Mouse (Mus musculus): ENCODE results near the gene Tmem151a. TPM values are rescaled to one million over a fixed set of nuclear protein-coding genes. Genes with fewer than 3 reads are reported as not detected.

Gene Tmem151a
- polyA plus RNA-seq, 1 experiment from 2014 or later: 2.3 TPM

- WGBS: 55% methylated on average over 6 of the region's 6 CpGs
- H3K4me3 ChIP-seq (replicated peaks): no peak overlapping the region
- H3K36me3 ChIP-seq: no peaks in the 10 kb centered on the region
- H3K4me2 ChIP-seq (replicated peaks): no peak overlapping the region
- peaks cover 63% of the 10 kb centered on the region for H3K4me1 ChIP-seq
- H3K9me3 ChIP-seq (replicated peaks): no peaks in the 10 kb centered on the region
- H3K27me3 ChIP-seq: no peaks in the 10 kb centered on the region
- no peak for ATAC-seq (ENCODE audit: insufficient number of reproducible peaks, low FRiP score, low TSS enrichment, low read depth)
- H3K9ac ChIP-seq: no peak overlapping the region
- H3K27ac ChIP-seq (replicated peaks): no peak overlapping the region
Measured at GRCm38 (mm10) chr19:5062446-5062845, 22.9 kb downstream of the Tmem151a start.

- peaks cover 59% of the 10 kb centered on the region for H3K4me1 ChIP-seq
Measured at GRCm38 (mm10) chr19:5062041-5062440, 23.3 kb downstream of the Tmem151a start.

GRCm38 (mm10) chr19:5060365-5061330 is 24.7 kb downstream of the Tmem151a start:
- Histone ChIP-seq H3K4me1 (peaks cover 65% of the 10 kb centered on the region), H3K27ac (replicated peaks) (peak overlapping the region; percentile 81), H3K36me3 (no peaks in the 10 kb centered on the region), H3K4me2 (replicated peaks) (no peak overlapping the region; the same call in 1 of the 2 replicates), H3K4me3 (replicated peaks) (no peak overlapping the region), H3K9me3 (replicated peaks) (no peaks in the 10 kb centered on the region), H3K9ac (no peak overlapping the region), H3K27me3 (no peaks in the 10 kb centered on the region)
- WGBS: 38% methylated on average over 5 of the region's 5 CpGs
- peak; percentile 45; the same call in 1 of the 2 replicates for ATAC-seq (ENCODE audit: insufficient number of reproducible peaks, low FRiP score, low TSS enrichment, low read depth)

More at GRCm38 (mm10) chr19:5062041-5062440, 23.3 kb downstream of the Tmem151a start:
- Histone ChIP-seq H3K9ac (no peak overlapping the region), H3K4me2 (replicated peaks) (no peak overlapping the region), H3K27me3 (no peaks in the 10 kb centered on the region), H3K4me3 (replicated peaks) (no peak overlapping the region), H3K27ac (replicated peaks) (no peak overlapping the region), H3K9me3 (replicated peaks) (no peaks in the 10 kb centered on the region), H3K36me3 (no peaks in the 10 kb centered on the region)
- no peak for ATAC-seq (ENCODE audit: insufficient number of reproducible peaks, low FRiP score, low TSS enrichment, low read depth)
- WGBS: 81% methylated on average over 5 of the region's 5 CpGs

- peak; percentile 16; the same call in 1 of the 2 replicates for ATAC-seq (ENCODE audit: insufficient number of reproducible peaks, low FRiP score, low TSS enrichment, low read depth)
- H3K4me1 ChIP-seq: peaks cover 52% of the 10 kb centered on the region
- 23% methylated on average over 10 of the region's 10 CpGs for WGBS
Measured at GRCm38 (mm10) chr19:5058801-5059771, 26.2 kb downstream of the Tmem151a start.

GRCm38 (mm10) chr19:5057876-5058775 is 27.2 kb downstream of the Tmem151a start:
- no peak overlapping the region for H3K4me2 ChIP-seq (replicated peaks)

More at GRCm38 (mm10) chr19:5058801-5059771, 26.2 kb downstream of the Tmem151a start:
- no peaks in the 10 kb centered on the region for H3K9me3 ChIP-seq (replicated peaks)
- H3K9ac ChIP-seq: no peak overlapping the region
- H3K4me2 ChIP-seq (replicated peaks): no peak overlapping the region; the same call in 1 of the 2 replicates
- H3K36me3 ChIP-seq: no peaks in the 10 kb centered on the region
- no peak overlapping the region for H3K4me3 ChIP-seq (replicated peaks)
- peak overlapping the region; percentile 81 for H3K27ac ChIP-seq (replicated peaks)
- no peaks in the 10 kb centered on the region for H3K27me3 ChIP-seq

GRCm38 (mm10) chr19:5056251-5056650 is 29.1 kb downstream of the Tmem151a start:
- H3K27me3 ChIP-seq: peaks cover 25% of the 10 kb centered on the region
- no peak overlapping the region for H3K4me2 ChIP-seq (replicated peaks)
- no peak overlapping the region for H3K4me3 ChIP-seq (replicated peaks)
- H3K36me3 ChIP-seq: no peaks in the 10 kb centered on the region
- ATAC-seq (ENCODE audit: insufficient number of reproducible peaks, low FRiP score, low TSS enrichment, low read depth): 0 out of 2 replicates have a peak, but pooled peaks have one; percentile 11
- H3K9me3 ChIP-seq (replicated peaks): no peaks in the 10 kb centered on the region
- H3K9ac ChIP-seq: no peak overlapping the region
- H3K27ac ChIP-seq (replicated peaks): no peak overlapping the region
- 10% methylated on average over 6 of the region's 6 CpGs for WGBS
- peaks cover 54% of the 10 kb centered on the region for H3K4me1 ChIP-seq

More at GRCm38 (mm10) chr19:5057876-5058775, 27.2 kb downstream of the Tmem151a start:
- Histone ChIP-seq H3K9ac (0 out of 2 replicates have a peak overlapping the region, but pooled peaks have one; percentile 0), H3K36me3 (no peaks in the 10 kb centered on the region), H3K4me1 (peaks cover 52% of the 10 kb centered on the region), H3K27ac (replicated peaks) (peak overlapping the region; percentile 81), H3K4me3 (replicated peaks) (no peak overlapping the region), H3K27me3 (peaks cover 6% of the 10 kb centered on the region), H3K9me3 (replicated peaks) (no peaks in the 10 kb centered on the region)
- 29% methylated on average over 16 of the region's 16 CpGs for WGBS
- ATAC-seq (ENCODE audit: insufficient number of reproducible peaks, low FRiP score, low TSS enrichment, low read depth): no peak

- Histone ChIP-seq H3K4me1 (peaks cover 49% of the 10 kb centered on the region), H3K9ac (no peak overlapping the region), H3K9me3 (replicated peaks) (no peaks in the 10 kb centered on the region), H3K27me3 (peaks cover 31% of the 10 kb centered on the region), H3K4me2 (replicated peaks) (no peak overlapping the region), H3K4me3 (replicated peaks) (no peak overlapping the region), H3K36me3 (peaks cover 7% of the 10 kb centered on the region; the same call in 1 of the 2 replicates), H3K27ac (replicated peaks) (no peak overlapping the region)
- ATAC-seq (ENCODE audit: insufficient number of reproducible peaks, low FRiP score, low TSS enrichment, low read depth): no peak
- 22% methylated on average over 9 of the region's 9 CpGs for WGBS
Measured at GRCm38 (mm10) chr19:5053909-5054308, 31.4 kb downstream of the Tmem151a start.

GRCm38 (mm10) chr19:5052853-5053252 is 32.5 kb downstream of the Tmem151a start:
- H3K9me3 ChIP-seq (replicated peaks): no peaks in the 10 kb centered on the region
- ATAC-seq (ENCODE audit: insufficient number of reproducible peaks, low FRiP score, low TSS enrichment, low read depth): no peak
- peaks cover 31% of the 10 kb centered on the region for H3K27me3 ChIP-seq
- H3K9ac ChIP-seq: no peak overlapping the region
- no peak overlapping the region for H3K27ac ChIP-seq (replicated peaks)
- H3K36me3 ChIP-seq: peaks cover 17% of the 10 kb centered on the region
- H3K4me1 ChIP-seq: peaks cover 43% of the 10 kb centered on the region
- no peak overlapping the region for H3K4me2 ChIP-seq (replicated peaks)
- H3K4me3 ChIP-seq (replicated peaks): no peak overlapping the region
- WGBS: 69% methylated on average over 17 of the region's 17 CpGs

GRCm38 (mm10) chr19:5052166-5052822 is 33.0 kb downstream of the Tmem151a start:
- H3K9me3 ChIP-seq (replicated peaks): no peaks in the 10 kb centered on the region
- 39% methylated on average over 25 of the region's 25 CpGs for WGBS
- no peak for ATAC-seq (ENCODE audit: insufficient number of reproducible peaks, low FRiP score, low TSS enrichment, low read depth)
- H3K4me1 ChIP-seq: peaks cover 43% of the 10 kb centered on the region
- no peak overlapping the region for H3K27ac ChIP-seq (replicated peaks)
- no peak overlapping the region for H3K4me2 ChIP-seq (replicated peaks)
- no peak overlapping the region for H3K9ac ChIP-seq
- peaks cover 22% of the 10 kb centered on the region for H3K36me3 ChIP-seq
- no peak overlapping the region for H3K4me3 ChIP-seq (replicated peaks)
- H3K27me3 ChIP-seq: peaks cover 31% of the 10 kb centered on the region

Measured in embryonic facial prominence, embryonic 15.5 days (tissue).